Mouse (Mus musculus): ENCODE data around the gene Fam57b. TPM values are rescaled to one million over a fixed set of nuclear protein-coding genes. Genes with fewer than 3 reads are reported as not detected.

Fam57b gene
- total and polyA plus RNA-seq, 3 experiments = 0.30 TPM; not detected in 2

DNA sequence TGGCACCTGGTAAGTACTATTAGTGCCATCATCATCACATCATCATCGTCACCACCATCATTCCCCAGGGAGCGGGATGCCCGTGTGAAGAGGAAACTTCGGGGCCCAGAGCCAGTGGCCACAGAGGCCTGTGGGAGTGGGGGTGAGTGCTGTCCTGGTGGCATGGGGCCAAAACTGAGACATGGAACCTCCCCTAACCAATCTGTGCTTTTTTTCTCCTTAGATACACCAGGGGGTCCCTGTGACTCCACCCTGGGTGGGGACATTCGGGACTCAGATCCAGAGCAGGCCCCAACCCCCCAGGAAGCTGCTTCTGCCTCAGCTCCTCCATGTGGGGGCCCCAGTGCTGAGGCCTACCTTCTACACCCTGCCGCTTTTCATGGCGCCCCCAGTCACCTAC, 13.0 kb upstream of the Fam57b start:
- no peak overlapping the region for H3K27ac ChIP-seq (ENCODE audit: insufficient read depth, low read depth)
- DNase-seq (ENCODE audit: extremely low read depth) = no peak
- H3K27me3 ChIP-seq (replicated peaks) = no peaks in the 10 kb centered on the region
- no peak overlapping the region for H3K4me2 ChIP-seq (ENCODE audit: insufficient read depth, low read depth, poor library complexity, severe bottlenecking)
- H3K36me3 ChIP-seq (replicated peaks in 1 of 2; ENCODE audit: control insufficient read depth in 1 of 2, insufficient read depth in 1 of 2, low read length in 1 of 2) = peaks cover 88 to 99% of the 10 kb centered on the region in 2 experiments
- peaks cover 5 to 55% of the 10 kb centered on the region in 2 experiments; a peak in 3 of 4 replicates for H3K4me1 ChIP-seq (ENCODE audit: control insufficient read depth in 1 of 2, insufficient read depth in 2 of 2)
- dilution Hi-C loops (cut with MboI; ENCODE audit: extremely low pct_ligation_motif_present, extremely low pct_unique_long_range_greater_than_20kb, low sequenced_read_pairs) = no loop called here
- no peak overlapping the region for H3K9ac ChIP-seq (ENCODE audit: insufficient read depth, low read depth)
- peaks cover 6% of the 10 kb centered on the region for H3K79me2 ChIP-seq (replicated peaks; ENCODE audit: control insufficient read depth, extremely low read depth, insufficient read depth, poor library complexity, severe bottlenecking)
- in situ Hi-C loops (cut with MboI; ENCODE audit: low pct_ligation_motif_present, low pct_unique_long_range_greater_than_20kb, low sequenced_read_pairs) = loop anchor here (5.0 kb wide), 3 partner anchors 82 to 993 kb away; partner anchors contain the start of gene Setd1a
- H3K4me3 ChIP-seq (replicated peaks in 1 of 3; ENCODE audit: low read depth in 2 of 3, low read length in 2 of 3, poor library complexity in 1 of 3) = no peak overlapping the region
- TF ChIP-seq USF1 (IDR thresholded peaks at IDR 0.05; ENCODE audit: low read depth, low read length) (no peak), HCFC1 (IDR thresholded peaks at IDR 0.05; ENCODE audit: low read depth, low read length) (no peak), MEF2A (IDR thresholded peaks at IDR 0.05; ENCODE audit: borderline replicate concordance, low read depth, low read length) (no peak), TCF12 (IDR thresholded peaks at IDR 0.05; ENCODE audit: low read depth, low read length) (no peak), ZKSCAN1 (IDR thresholded peaks at IDR 0.05; ENCODE audit: borderline replicate concordance, low read depth, low read length) (no peak), ETS1 (conservative IDR thresholded peaks at IDR 0.05; ENCODE audit: low read depth, low read length) (no peak), ZMIZ1 (IDR thresholded peaks at IDR 0.05; ENCODE audit: low read depth, low read length) (no peak), TBP (conservative IDR thresholded peaks at IDR 0.05; ENCODE audit: low read depth, low read length) (no peak), CHD1 (IDR thresholded peaks at IDR 0.05; ENCODE audit: low read depth, low read length) (no peak), CHD2 (IDR thresholded peaks at IDR 0.05; ENCODE audit: low read length) (no peak), MAX (IDR thresholded peaks at IDR 0.05; ENCODE audit: low read length) (no peak), KAT2A (IDR thresholded peaks at IDR 0.05; ENCODE audit: insufficient replicate concordance, low read length) (no peak)
- peaks cover 5% of the 10 kb centered on the region for H3K9me3 ChIP-seq (replicated peaks; ENCODE audit: low read length)

DNA sequence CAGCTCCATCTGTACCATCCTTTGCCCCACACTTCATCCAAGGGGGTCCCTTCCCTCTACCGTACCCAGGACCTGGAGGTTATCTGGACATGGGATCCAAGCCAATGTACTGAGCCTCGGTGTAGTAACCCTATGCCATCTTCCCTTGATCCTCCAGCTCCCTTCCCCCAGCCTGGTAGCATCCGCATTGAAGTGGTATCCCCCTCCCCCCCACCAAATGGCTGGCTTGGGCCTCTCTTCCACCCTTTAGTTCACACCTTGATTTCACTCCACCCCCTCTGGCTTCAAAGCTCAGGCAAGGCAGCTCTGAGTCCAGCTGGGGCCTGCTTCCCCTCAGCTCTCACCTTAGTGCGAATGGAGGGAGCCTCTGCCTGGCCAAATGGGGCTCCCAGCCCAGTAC, 12.4 kb upstream of the Fam57b start:
- in situ Hi-C loops (cut with MboI; ENCODE audit: low pct_ligation_motif_present, low pct_unique_long_range_greater_than_20kb, low sequenced_read_pairs) = no loop called here
- Histone ChIP-seq H3K4me3 (replicated peaks in 1 of 3; ENCODE audit: low read depth in 2 of 3, low read length in 2 of 3, poor library complexity in 1 of 3) (no peak overlapping the region), H3K27ac (ENCODE audit: insufficient read depth, low read depth) (no peak overlapping the region; the same call in 1 of the 2 replicates), H3K9ac (ENCODE audit: insufficient read depth, low read depth) (no peak overlapping the region), H3K4me2 (ENCODE audit: insufficient read depth, low read depth, poor library complexity, severe bottlenecking) (no peak overlapping the region), H3K9me3 (replicated peaks; ENCODE audit: low read length) (peaks cover 5% of the 10 kb centered on the region), H3K79me2 (replicated peaks; ENCODE audit: control insufficient read depth, extremely low read depth, insufficient read depth, poor library complexity, severe bottlenecking) (peaks cover 12% of the 10 kb centered on the region), H3K4me1 (ENCODE audit: control insufficient read depth in 1 of 2, insufficient read depth in 2 of 2) (peaks cover 5 to 53% of the 10 kb centered on the region in 2 experiments; a peak in 3 of 4 replicates), H3K36me3 (replicated peaks in 1 of 2; ENCODE audit: control insufficient read depth in 1 of 2, insufficient read depth in 1 of 2, low read length in 1 of 2) (peaks cover 93 to 100% of the 10 kb centered on the region in 2 experiments), H3K27me3 (replicated peaks) (no peaks in the 10 kb centered on the region)
- no peak for DNase-seq (ENCODE audit: extremely low read depth)
- dilution Hi-C loops (cut with MboI; ENCODE audit: extremely low pct_ligation_motif_present, extremely low pct_unique_long_range_greater_than_20kb, low sequenced_read_pairs) = no loop called here
- TF ChIP-seq EP300 (IDR thresholded peaks at IDR 0.05; ENCODE audit: low read length) (no peak), JUND (conservative IDR thresholded peaks at IDR 0.05; ENCODE audit: low read depth, low read length) (no peak), NELFE (IDR thresholded peaks at IDR 0.05; ENCODE audit: low read depth, low read length) (no peak), RAD21 (IDR thresholded peaks at IDR 0.05; ENCODE audit: low read depth, low read length) (no peak), ZKSCAN1 (IDR thresholded peaks at IDR 0.05; ENCODE audit: borderline replicate concordance, low read depth, low read length) (no peak), CHD2 (IDR thresholded peaks at IDR 0.05; ENCODE audit: low read length) (no peak), MEF2A (IDR thresholded peaks at IDR 0.05; ENCODE audit: borderline replicate concordance, low read depth, low read length) (no peak), BHLHE40 (IDR thresholded peaks at IDR 0.05; ENCODE audit: low read depth, low read length) (no peak), NRF1 (IDR thresholded peaks at IDR 0.05; ENCODE audit: low read depth, low read length) (no peak), TCF12 (IDR thresholded peaks at IDR 0.05; ENCODE audit: low read depth, low read length) (no peak), SIN3A (IDR thresholded peaks at IDR 0.05; ENCODE audit: low read length) (no peak), KAT2A (IDR thresholded peaks at IDR 0.05; ENCODE audit: insufficient replicate concordance, low read length) (no peak), JUN (IDR thresholded peaks at IDR 0.05; ENCODE audit: insufficient read depth, low read depth, low read length) (no peak), POLR2A (IDR thresholded peaks at IDR 0.05; ENCODE audit: low read depth, low read length) (no peak), E2F4 (IDR thresholded peaks at IDR 0.05; ENCODE audit: insufficient replicate concordance, low read depth, low read length) (no peak), USF2 (conservative IDR thresholded peaks at IDR 0.05; ENCODE audit: low read depth, low read length) (no peak), PAX5 (IDR thresholded peaks at IDR 0.05; ENCODE audit: low read length) (no peak), RCOR1 (conservative IDR thresholded peaks at IDR 0.05; ENCODE audit: low read depth, low read length) (no peak)
